Mouse (Mus musculus) MEL (cell line): ENCODE results near the gene D8Ertd738e.

Experiments used
- CHD1 ChIP-seq: IDR thresholded peaks from 2 replicates; pipeline ENCODE4 v1.6.1; 2012; ENCODE audit warnings: low read depth, mild to moderate bottlenecking, inconsistent platforms, low read length, improper control_type of control experiment
- CTCF ChIP-seq, 3 experiments: IDR thresholded peaks in 2 of 3; conservative IDR thresholded peaks in 1 of 3; 2 replicates each; pipeline ENCODE4 v1.5.1; 2011 to 2012; ENCODE audit warnings: low read length in 3 of 3, low read depth in 2 of 3, mild to moderate bottlenecking in 2 of 3, improper control_type of control experiment in 1 of 3, inconsistent platforms in 1 of 3, mixed read lengths in 1 of 3, moderate library complexity in 1 of 3; ENCODE audit not compliant: control insufficient read depth in 1 of 3, insufficient read depth in 1 of 3, poor library complexity in 1 of 3, severe bottlenecking in 1 of 3
- E2F4 ChIP-seq: IDR thresholded peaks from 2 replicates; pipeline ENCODE4 v1.6.1; 2011; ENCODE audit warnings: low read depth, low read length, improper control_type of control experiment, borderline replicate concordance
- EP300 ChIP-seq, 2 experiments: IDR thresholded peaks; 2 replicates each; pipeline ENCODE4 v1.6.1; 2011; ENCODE audit warnings: improper control_type of control experiment in 2 of 2, low read length in 2 of 2, low read depth in 1 of 2, mild to moderate bottlenecking in 1 of 2
- MAFK ChIP-seq: IDR thresholded peaks from 2 replicates; pipeline ENCODE4 v1.6.1; 2011; ENCODE audit warnings: low read depth, mild to moderate bottlenecking, low read length, improper control_type of control experiment, borderline replicate concordance
- MYB ChIP-seq: IDR thresholded peaks from 2 replicates; pipeline ENCODE4 v1.6.1; 2011; ENCODE audit warnings: mild to moderate bottlenecking, low read depth, low read length, improper control_type of control experiment
- TBP ChIP-seq: IDR thresholded peaks from 2 replicates; pipeline ENCODE4 v1.8.0; 2011; ENCODE audit warnings: low read depth, low read length, improper control_type of control experiment
- ZC3H11A ChIP-seq: IDR thresholded peaks from 2 replicates; pipeline ENCODE4 v1.6.1; 2012; ENCODE audit warnings: low read depth, mild to moderate bottlenecking, inconsistent platforms, low read length, improper control_type of control experiment

- TF ChIP-seq EP300 (IDR thresholded peaks at IDR 0.05; ENCODE audit: low read depth in 1 of 2, low read length in 2 of 2), result no peak
- peak in 2 of 3 experiments; percentile 38 to 44; a peak in 4 of 6 replicates for TF ChIP-seq CTCF (IDR thresholded peaks at IDR 0.05 in 2 of 3, conservative IDR thresholded peaks at IDR 0.05 in 1 of 3; ENCODE audit: control insufficient read depth in 1 of 3, insufficient read depth in 1 of 3, low read depth in 2 of 3, low read length in 3 of 3, poor library complexity in 1 of 3, severe bottlenecking in 1 of 3)
- TF ChIP-seq TBP, result no peak
- TF ChIP-seq CHD1, result no peak
- no peak for TF ChIP-seq E2F4
- no peak for TF ChIP-seq ZC3H11A
- no peak for TF ChIP-seq MAFK
- no peak for TF ChIP-seq MYB
Observed at GRCm38 (mm10) chr8:84230735-84231134, 18.8 kb downstream of the D8Ertd738e start.
